Mouse (Mus musculus) cortical plate, adult 2 months (tissue): Measurements from ENCODE around the gene Ccdc175.

Experiments used
- CTCF ChIP-seq: fragments of 200-500 bp; IDR thresholded peaks from 2 replicates; pipeline ENCODE4 v1.5.1; 2011; ENCODE audit warnings: mild to moderate bottlenecking, control low read depth, low read length; ENCODE audit not compliant: insufficient read depth; ENCODE audit errors: extremely low read depth
- POLR2A ChIP-seq: fragments of 200-500 bp; IDR thresholded peaks from 2 replicates; pipeline ENCODE4 v1.6.1; 2011; ENCODE audit warnings: mild to moderate bottlenecking, low read length, control low read depth; ENCODE audit not compliant: insufficient read depth; ENCODE audit errors: extremely low read depth

DNA sequence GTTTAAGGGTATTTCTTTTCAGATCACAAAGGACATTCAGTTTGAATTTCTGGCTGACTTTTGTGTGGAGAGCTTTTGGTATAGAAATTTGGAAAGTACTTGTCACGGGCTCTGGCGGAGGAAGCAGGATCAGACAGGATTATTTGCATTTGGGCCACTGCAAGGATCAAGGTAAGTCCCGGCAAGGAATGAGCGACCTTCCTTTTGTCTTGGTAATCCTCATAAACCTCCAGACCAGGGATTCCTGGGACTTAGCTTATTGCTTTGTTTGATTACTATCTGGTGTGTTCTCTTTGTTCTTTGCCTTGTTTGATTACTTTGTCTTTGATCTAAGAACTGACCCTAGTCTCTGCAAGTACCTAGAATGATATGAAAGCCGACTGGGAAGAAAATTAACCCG, 131.0 kb downstream of the Ccdc175 start:
- TF ChIP-seq CTCF (no peak), POLR2A (no peak)
